Mouse (Mus musculus): ENCODE data around the gene Ncdn.

The Ncdn gene

GRCm38 (mm10) chr4:126753268-126754230, at the start of gene Ncdn, which contains the start of gene AU040320:
Gene Ncdn, minus strand, starts transcription at chr4:126753438.
Gene AU040320, plus strand, starts transcription at chr4:126753544.
- DNase-seq (ENCODE audit: low spot score), result peak; percentile 96

- DNase-seq (ENCODE audit: low spot score), result no peak
These were observed 48.9 kb upstream of the Ncdn start for GRCm38 (mm10) chr4:126802174-126802573.

GRCm38 (mm10) chr4:126792341-126793102, 39.3 kb upstream of the Ncdn start:
- no peak for DNase-seq (ENCODE audit: low spot score)

- DNase-seq (ENCODE audit: low spot score), result no peak
These were observed 29.8 kb upstream of the Ncdn start for GRCm38 (mm10) chr4:126782996-126783395.

DNA sequence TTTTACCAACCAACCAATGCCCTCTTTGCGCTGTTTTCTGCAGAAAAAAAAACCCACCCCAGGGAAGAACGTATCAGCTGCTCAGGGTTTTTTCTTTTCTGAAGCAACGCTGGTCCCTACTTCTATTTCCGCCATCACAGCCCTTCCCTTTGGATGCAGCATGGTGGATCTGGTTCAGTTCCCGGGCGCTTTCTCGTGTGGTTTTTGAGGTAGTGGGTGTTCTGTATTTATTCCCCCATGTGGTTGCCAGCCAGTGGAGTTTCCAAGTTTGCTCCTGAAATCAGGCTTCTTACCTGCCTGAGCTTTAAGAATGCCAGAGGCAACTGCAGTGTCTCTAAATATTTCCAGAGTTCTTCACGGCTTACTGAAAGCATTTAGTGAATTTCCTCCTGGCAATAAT, 29.3 kb upstream of the Ncdn start:
- no peak for DNase-seq (ENCODE audit: low spot score)

DNA sequence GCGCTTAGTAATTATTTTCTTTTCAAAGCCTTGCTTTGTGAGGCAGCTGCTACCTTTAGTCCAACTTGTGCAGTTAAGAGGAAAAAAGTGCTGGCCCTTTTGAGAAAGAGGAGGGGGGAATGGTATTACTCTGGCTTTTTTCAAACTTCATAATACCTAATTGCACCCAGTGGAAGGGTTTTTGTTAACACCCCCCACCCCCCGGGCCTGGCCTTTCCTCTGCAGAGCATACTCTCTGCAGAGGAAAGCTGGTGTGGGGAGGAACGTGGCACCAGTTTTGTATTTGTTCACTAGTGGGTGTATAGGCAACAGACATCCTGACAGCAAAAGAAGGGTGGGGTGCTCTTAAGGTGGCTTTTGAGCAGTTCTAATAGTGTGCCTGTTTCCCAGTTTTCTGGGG, 28.6 kb upstream of the Ncdn start:
- DNase-seq (ENCODE audit: low spot score), result no peak

- DNase-seq (ENCODE audit: low spot score), result no peak
These were observed 26.9 kb upstream of the Ncdn start for GRCm38 (mm10) chr4:126779826-126780775.

GRCm38 (mm10) chr4:126779148-126779581, 25.9 kb upstream of the Ncdn start:
- no peak for DNase-seq (ENCODE audit: low spot score)

DNA sequence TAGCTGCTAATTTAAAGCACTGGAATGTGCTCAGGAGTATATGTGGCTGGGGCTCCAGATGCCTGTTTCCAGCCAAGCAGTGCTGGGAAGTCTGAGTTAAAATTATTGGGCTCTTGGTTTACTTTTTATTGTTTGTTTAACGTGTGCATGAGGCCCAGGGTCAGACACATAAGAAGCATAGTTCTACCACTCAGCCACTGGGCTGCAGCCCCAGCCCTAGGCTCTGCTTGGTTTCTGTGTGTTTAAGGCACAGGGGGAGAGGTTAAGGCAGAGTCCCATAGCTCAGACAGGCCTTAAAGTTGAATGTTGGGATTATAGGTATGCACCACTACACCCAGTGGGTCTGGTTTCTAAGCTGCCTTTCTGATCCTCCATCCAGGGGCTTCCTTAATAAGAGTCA, 21.9 kb upstream of the Ncdn start:
- no peak for DNase-seq (ENCODE audit: low spot score)

DNA sequence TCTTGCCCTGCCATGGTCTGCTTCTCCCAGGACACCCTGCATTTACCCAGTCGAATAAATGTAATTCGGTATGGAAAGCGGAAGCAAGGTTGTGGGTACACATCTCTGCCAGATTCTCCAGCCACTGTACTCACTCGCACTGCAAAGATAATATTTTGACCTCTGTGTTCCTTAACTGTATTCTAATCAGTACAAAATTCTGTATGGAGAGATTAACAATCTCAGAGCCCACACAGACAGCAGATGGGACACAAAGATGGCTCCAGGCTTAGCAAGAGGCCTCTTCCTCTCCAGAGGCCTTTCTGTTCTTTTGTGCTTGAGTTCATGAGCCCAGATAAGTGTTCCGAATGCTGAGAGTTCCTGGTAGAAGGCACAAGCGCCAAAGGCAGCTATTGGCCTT, 20.6 kb upstream of the Ncdn start:
- no peak for DNase-seq (ENCODE audit: low spot score)

- no peak for DNase-seq (ENCODE audit: low spot score)
These were observed 17.6 kb upstream of the Ncdn start for GRCm38 (mm10) chr4:126770831-126771230.

DNA sequence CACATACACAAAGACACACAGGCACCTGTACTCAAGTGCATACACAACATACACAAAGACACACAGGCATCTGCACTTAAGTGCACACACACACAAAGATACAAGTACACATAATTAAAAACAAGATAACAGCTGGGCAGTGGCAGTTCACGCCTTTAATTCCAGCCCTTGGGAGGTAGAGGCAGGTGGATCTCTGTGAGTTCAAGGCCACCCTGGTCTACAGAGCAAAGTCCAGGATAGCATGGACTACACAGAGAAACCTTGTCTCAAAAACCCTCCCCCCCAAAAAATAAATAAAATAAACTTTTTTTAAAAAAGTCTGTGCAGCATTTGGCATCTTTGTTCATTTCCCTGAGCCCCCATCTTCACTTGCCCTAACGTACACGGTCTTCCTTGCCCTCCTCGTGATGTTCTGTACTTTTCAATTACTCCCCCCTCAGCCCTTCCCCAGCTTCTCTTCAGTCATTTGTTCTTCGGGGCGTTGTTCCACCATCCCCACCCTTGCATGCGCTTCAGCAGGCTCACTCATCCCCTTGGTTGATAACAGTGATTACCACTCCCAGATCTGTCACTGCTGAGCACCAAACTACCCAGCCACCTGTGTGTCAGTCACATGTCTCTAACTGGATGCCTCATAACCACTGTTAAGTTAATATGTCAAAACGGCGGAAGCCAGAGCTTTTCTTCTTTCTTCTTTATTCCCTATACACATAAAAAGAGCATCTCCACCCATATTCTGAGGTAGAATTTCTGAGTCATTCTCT, 16.7 kb upstream of the Ncdn start:
- DNase-seq (ENCODE audit: low spot score), result no peak

- no peak for DNase-seq (ENCODE audit: low spot score)
These were observed 10.2 kb upstream of the Ncdn start for GRCm38 (mm10) chr4:126763483-126763882.

DNA sequence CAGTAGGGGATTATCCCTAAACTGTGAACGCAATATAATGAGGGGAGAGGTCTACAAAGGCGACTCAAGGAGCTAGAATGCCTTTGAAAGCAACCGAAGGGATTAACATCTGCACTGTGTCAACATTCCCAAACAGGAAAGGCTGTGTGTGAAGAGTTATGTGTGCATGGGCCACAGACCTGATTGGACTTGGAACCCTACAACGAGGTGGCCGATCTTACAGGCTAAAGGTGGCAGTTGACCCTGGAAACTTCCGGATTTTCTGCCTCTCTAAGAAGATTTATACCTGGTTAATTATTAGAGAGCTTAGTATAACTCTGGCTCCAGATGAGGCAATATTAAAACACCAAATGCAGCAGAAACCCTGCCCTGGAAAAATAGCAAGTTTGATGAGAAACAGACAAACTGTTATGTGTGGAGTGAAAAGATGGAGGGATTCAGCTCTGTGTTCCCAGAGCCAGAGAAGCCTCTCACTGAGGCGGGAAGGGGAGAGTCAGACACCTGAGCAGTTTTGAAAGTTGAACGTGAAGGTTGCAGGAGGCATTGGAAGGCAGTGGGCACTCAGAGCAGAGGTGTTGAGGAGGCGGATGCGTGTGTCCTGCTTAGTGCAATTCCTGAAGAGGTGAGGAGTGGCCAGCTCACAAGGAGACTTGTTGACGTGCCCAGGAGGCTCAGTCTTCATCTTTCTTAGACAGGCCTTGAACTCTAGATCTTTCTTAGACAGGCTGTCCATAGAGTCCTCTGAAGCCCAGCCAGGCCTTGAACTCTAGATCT, 9.5 kb upstream of the Ncdn start:
- DNase-seq (ENCODE audit: low spot score), result no peak

DNA sequence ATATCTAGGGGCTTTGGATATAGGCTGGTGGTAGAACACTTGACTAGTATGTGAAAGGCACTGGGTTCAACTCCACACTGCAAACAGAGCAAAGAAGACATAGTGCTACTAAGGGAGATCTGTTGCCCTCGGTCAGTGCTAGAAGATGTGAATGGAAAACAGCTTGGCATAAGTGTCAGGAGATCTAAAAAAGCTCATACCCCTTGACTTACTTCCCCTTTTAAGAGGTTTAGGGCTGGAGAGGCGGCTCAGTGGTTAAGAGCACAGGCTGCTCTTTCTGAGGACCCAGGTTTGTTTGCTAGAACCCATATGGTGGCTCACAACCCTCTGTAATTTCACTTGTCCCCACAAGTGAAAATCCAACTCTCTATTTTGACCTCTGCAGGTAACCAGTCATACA, 6.2 kb upstream of the Ncdn start:
- DNase-seq (ENCODE audit: low spot score), result no peak

DNA sequence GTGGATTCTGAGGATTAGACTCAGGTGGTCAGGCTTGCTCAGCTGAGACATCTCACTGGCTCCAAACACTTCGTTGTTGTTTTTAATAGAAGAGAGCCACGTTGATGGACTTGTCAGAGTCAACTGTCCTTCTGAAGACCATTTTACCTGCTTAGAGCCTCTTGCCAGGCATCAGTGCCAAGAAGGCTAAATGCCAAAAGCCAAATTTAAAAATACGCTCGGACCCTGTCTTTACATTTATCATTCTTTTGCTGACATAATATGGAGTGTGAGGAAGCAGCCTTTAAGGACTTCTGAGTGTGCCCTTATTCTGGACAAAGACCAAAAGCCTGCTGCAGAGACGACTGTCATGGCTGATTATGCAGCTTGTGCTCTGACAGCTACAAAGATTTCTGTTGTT, 5.1 kb upstream of the Ncdn start:
- no peak for DNase-seq (ENCODE audit: low spot score)

DNA sequence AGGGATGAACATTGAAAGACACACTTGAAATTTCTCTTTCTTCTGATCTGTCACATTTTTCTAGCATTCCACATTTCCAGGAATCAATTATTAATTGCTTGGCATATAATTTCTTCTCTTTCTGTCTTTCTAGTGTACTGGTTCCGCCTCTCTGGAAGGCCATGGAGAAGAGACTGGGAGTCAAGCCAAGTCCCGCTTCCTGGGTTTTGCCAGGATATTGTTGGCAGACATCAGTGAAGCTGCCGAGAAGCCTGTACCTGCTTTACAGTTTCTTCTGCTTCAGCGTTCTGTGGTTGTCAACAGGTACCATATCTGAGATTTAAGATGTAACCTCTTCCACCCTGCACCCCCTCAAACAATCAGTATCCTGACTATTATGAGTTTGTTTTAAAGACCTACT, 3.5 kb upstream of the Ncdn start:
- DNase-seq (ENCODE audit: low spot score), result no peak

DNA sequence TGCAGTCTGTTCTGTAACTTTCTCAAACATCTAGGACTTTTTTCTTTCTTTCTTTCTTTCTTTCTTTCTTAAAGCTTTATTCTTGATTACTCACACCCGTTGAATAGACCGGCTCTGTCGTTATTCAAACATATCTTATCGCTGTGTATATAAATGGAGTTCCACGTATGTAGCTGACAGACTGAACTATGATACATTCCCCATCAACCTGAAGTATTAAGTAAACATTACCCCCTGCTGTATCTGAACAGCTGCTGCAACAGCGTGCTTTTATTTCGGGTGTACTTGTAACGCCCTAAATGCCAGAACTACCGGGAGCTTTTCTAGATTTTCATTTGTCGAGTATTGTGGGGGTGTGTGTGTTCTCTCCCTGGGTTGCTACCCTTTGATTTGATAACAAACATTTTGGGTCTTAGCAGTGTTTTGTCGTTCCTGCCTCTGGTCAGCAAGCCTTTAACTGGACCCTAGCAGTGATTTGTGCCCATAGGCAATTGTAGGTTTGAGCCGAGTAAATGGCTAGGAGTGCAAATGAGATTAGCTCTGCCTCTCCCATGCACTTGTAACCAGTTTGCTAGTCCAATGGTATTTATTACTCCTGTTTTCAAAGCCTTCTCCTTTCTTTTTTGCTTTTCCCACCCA, 1.6 kb upstream of the Ncdn start:
- no peak for DNase-seq (ENCODE audit: low spot score)

DNA sequence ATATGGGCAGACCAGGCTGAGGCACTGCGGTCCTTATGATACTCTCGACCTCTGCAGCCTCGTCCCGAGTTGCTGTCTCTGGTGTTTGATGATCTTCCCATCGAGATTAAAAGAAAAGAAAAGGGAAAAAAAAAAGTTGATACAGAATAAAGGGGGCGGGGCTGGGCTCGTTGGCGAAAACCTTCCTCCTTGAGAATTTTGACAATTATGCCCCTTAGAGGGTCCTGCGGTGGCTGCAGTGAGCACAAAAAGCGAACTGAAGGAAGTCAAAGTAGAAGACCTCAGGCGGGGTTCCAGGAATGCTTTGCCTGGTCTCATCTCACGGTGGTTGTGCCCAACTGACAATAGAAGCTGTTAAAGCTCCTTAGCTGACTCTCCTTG, 983 bp upstream of the Ncdn start:
- no peak for DNase-seq (ENCODE audit: low spot score)

DNA sequence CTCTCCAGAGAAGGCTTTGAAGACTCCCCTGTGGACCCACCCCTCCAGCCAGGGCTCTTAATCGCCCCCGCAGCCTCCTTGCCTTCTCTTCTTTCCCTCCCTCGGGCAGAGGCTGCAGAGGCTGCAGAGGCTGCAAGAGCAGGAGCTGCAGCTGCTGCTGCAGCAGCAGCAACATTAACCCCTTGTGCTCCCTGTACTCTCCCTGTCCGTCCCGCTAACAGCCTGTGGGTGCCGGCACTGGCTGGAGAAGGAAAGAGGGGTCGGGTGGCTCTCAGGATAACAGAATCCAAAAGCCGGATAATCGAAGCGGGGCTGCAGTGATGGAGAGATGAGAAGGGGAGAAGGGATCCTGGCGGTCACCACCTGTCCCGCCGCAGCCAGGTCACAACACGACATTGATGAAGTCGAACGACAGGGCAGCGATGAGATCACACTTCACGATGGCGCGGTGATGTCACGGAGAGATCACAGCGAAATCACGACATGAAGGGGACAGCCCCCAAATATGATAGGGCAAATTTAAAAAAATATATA, 563 bp downstream of the Ncdn start:
- DNase-seq (ENCODE audit: low spot score), result no peak
